Mouse (Mus musculus) forebrain, embryonic 15.5 days (tissue): Measurements from ENCODE around the gene Cdc42bpg. TPM values are rescaled to one million over a fixed set of nuclear protein-coding genes. Genes with fewer than 3 reads are reported as not detected.
"Not testable (repeated sequence)": the region's sequence is repeated elsewhere in the genome, so short reads cannot be mapped to it uniquely, and the experiment has no call there.

Source experiments
- ATAC-seq: fragments of 200-750 bp; cut with Nextera tagmentation; replicated peaks from 2 replicates; pipeline ENCODE4 v1.8.0; 2017; ENCODE audit warnings: mild to moderate bottlenecking, moderate TSS enrichment, moderate library complexity
- H3K27ac ChIP-seq: fragments of 300-500 bp; sonication (generic); replicated peaks from 2 replicates; pipeline ENCODE4 v1.5.1; 2015; ENCODE audit warnings: mild to moderate bottlenecking, inconsistent platforms
- H3K27me3 ChIP-seq: fragments of 300-500 bp; sonication (generic); 2 replicates; pipeline ENCODE4 v1.6.1; 2015; ENCODE audit warnings: inconsistent platforms
- H3K36me3 ChIP-seq: fragments of 300-500 bp; sonication (generic); 2 replicates; pipeline ENCODE4 v1.6.1; 2015; ENCODE audit warnings: mild to moderate bottlenecking, inconsistent platforms
- H3K4me1 ChIP-seq: fragments of 300-500 bp; sonication (generic); 2 replicates; pipeline ENCODE4 v1.6.1; 2015; ENCODE audit warnings: inconsistent platforms
- H3K4me2 ChIP-seq: fragments of 300-500 bp; sonication (generic); replicated peaks from 2 replicates; pipeline ENCODE4 v1.6.1; 2015; ENCODE audit warnings: mild to moderate bottlenecking, inconsistent platforms
- H3K4me3 ChIP-seq: fragments of 300-500 bp; sonication (generic); 2 replicates; pipeline ENCODE4 v1.5.1; 2015; ENCODE audit warnings: mild to moderate bottlenecking, inconsistent platforms
- H3K9ac ChIP-seq: fragments of 300-500 bp; sonication (generic); replicated peaks from 2 replicates; pipeline ENCODE4 v1.6.1; 2015; ENCODE audit warnings: mild to moderate bottlenecking, inconsistent platforms
- H3K9me3 ChIP-seq: fragments of 300-500 bp; sonication (generic); 2 replicates; pipeline ENCODE4 v1.6.1; 2016; ENCODE audit warnings: inconsistent platforms
- WGBS: fragments of 180-500 bp; shearing (Covaris S2); methylation state at CpG from one replicate; pipeline ENCODE4 v1.1.7; 2015; ENCODE audit warnings: mixed read lengths; 5-methylcytosine and 5-hydroxymethylcytosine counted together
- polyA plus RNA-seq: library from polyadenylated mRNA; unstranded; fragments of >200 nt; fragmentation: Nextera tagmentation; extraction: Ambion mirVana; gene quantifications from 2 replicates; pipeline ENCODE4 v1.2.1, GENCODE M21; 2015

The Cdc42bpg gene
- polyA plus RNA-seq, 1 experiment from 2014 or later = 0.67 TPM

- WGBS = 82% methylated on average over 6 of the region's 6 CpGs
- Histone ChIP-seq H3K4me1 (peaks cover 11% of the 10 kb centered on the region), H3K27ac (no peak overlapping the region), H3K9me3 (no peaks in the 10 kb centered on the region), H3K4me3 (no peak overlapping the region), H3K4me2 (no peak overlapping the region), H3K36me3 (peaks cover 14% of the 10 kb centered on the region), H3K9ac (no peak overlapping the region), H3K27me3 (no peaks in the 10 kb centered on the region)
- no peak for ATAC-seq
These were observed 2.4 kb upstream of the Cdc42bpg start for GRCm38 (mm10) chr19:6303831-6304230.

DNA sequence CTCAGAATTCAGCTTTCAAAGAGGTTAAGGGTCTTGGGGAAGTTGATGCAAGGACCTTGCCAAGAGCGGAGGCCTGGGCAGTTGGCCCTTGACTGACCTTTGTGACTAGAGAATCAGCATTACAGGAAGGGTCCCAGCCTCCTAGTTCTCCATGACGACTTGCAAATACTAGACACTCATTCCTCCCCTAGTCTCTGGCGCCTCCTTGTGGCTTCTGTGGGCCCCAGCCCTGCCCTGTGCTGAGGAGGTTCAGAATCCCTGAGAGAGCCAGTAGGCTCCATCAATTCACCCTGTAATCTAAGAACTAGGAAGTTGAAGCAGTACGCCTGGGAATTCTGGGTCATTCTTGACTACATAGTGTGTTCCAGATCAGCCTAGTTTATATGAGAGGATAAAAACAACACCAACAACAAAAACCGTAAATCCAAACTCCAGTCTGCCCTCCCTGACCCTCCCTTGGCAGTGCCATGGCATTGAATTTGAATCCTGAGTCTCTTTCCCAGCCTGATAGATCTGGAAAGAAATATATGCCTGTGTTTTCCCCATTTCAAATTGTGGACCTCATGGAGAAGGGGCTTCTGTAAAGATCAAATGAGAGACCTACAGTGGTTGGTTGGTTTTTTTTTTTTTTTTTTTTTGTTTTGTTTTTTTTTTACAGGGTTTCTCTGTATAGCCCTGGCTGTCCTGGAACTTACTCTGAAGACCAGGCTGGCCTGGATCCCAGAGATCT, 1.3 kb upstream of the Cdc42bpg start:
- H3K4me3 ChIP-seq = no peak overlapping the region
- peaks cover 11% of the 10 kb centered on the region for H3K4me1 ChIP-seq
- H3K9ac ChIP-seq = no peak overlapping the region
- H3K27me3 ChIP-seq = no peaks in the 10 kb centered on the region
- H3K9me3 ChIP-seq = no peaks in the 10 kb centered on the region
- H3K27ac ChIP-seq = no peak overlapping the region
- no peak overlapping the region for H3K4me2 ChIP-seq
- 31% methylated on average over 5 of the region's 5 CpGs for WGBS
- 0 out of 2 replicates have a peak, but pooled peaks have one; percentile 30 for ATAC-seq
- H3K36me3 ChIP-seq = 0 out of 2 replicates have a peak, but pooled peaks cover 7% of the 10 kb centered on the region

DNA sequence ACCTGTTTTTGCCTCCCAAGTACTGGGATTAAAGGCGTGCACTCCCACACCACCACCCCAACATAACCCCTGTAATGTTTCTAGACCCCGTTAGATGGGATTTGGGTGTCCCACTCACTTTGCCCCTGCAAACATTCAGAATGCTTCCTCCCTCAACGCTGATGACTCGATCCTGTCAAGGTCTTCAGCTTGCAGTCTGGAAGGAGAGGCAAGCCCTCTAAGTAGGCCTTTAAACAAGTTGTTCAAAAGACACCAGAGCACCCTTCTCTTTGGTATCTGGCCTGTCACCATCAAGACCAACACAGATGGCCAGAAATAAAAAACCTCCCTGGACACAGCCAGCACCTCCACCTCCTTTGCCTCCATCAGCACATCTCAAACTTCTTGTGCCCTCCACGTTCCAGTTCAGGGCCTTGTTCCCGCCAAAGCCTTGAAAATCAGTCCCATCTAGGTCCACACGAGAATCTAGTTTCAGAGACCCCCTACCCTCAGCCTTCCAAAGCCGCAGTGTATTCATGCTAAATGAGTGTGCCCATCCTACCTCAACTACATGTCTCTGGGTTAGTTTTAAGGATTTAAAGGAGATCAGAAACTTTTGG, 640 bp upstream of the Cdc42bpg start:
- WGBS = 59% methylated on average over 8 of the region's 8 CpGs
- Histone ChIP-seq H3K4me2 (peak overlapping the region; percentile 67), H3K27me3 (no peaks in the 10 kb centered on the region), H3K4me3 (peak overlapping the region; percentile 53), H3K9me3 (no peaks in the 10 kb centered on the region), H3K27ac (no peak overlapping the region), H3K9ac (no peak overlapping the region), H3K4me1 (peaks cover 11% of the 10 kb centered on the region), H3K36me3 (0 out of 2 replicates have a peak, but pooled peaks cover 4% of the 10 kb centered on the region)
- no peak for ATAC-seq

DNA sequence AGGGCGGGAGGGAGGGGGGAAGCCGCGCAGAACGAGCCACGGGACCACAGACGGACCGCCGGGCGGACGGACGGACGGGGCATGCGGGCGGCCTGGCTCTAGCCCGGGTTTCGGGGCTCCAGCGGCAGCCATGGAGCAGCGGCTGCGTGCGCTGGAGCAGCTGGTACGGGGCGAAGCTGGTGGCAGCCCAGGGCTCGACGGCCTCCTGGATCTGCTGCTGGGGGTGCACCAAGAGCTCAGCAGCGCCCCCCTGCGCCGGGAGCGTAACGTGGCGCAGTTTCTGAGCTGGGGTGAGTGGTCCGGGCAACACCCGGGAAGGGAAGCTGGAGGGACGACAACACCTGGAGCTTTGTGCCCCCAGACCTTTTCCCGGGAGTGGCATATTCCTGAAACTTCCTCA, 330 bp downstream of the Cdc42bpg start:
- Histone ChIP-seq H3K9me3 (no peaks in the 10 kb centered on the region), H3K4me1 (peaks cover 11% of the 10 kb centered on the region), H3K9ac (peak overlapping the region; percentile 50), H3K4me3 (peak overlapping the region; percentile 53), H3K27ac (no peak overlapping the region), H3K36me3 (no peaks in the 10 kb centered on the region), H3K27me3 (no peaks in the 10 kb centered on the region), H3K4me2 (peak overlapping the region; percentile 67)
- peak; percentile 53; the same call in 1 of the 2 replicates for ATAC-seq
- 0% methylated on average over 32 of the region's 34 CpGs for WGBS

GRCm38 (mm10) chr19:6307733-6308531, 1.7 kb downstream of the Cdc42bpg start:
- no peak overlapping the region for H3K4me2 ChIP-seq
- peaks cover 11% of the 10 kb centered on the region for H3K4me1 ChIP-seq
- no peak overlapping the region for H3K27ac ChIP-seq
- no peak overlapping the region for H3K9ac ChIP-seq
- no peaks in the 10 kb centered on the region for H3K36me3 ChIP-seq
- H3K27me3 ChIP-seq = no peaks in the 10 kb centered on the region
- H3K4me3 ChIP-seq = no peak overlapping the region
- H3K9me3 ChIP-seq = no peaks in the 10 kb centered on the region
- no peak for ATAC-seq
- 84% methylated on average over 9 of the region's 9 CpGs for WGBS

DNA sequence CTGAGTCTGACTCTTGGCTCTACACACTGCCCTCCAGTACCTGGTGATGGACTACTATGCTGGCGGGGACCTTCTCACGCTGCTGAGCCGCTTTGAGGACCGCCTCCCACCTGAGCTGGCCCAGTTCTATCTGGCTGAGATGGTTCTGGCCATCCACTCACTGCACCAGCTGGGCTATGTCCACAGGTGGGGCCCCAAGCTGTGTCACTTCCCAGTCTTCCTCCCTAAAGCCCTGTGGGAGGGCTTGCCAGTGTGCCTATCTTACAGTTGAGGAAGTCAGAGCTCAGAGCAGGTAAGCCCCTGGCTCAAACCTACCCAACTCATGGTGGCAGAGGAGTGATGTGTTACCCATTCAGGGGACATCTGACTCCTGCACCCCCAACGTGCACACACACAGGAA, 3.9 kb downstream of the Cdc42bpg start:
- Histone ChIP-seq H3K4me3 (no peak overlapping the region), H3K27ac (no peak overlapping the region), H3K27me3 (no peaks in the 10 kb centered on the region), H3K9me3 (no peaks in the 10 kb centered on the region), H3K36me3 (no peaks in the 10 kb centered on the region), H3K9ac (no peak overlapping the region), H3K4me2 (no peak overlapping the region), H3K4me1 (peaks cover 11% of the 10 kb centered on the region)
- no peak for ATAC-seq
- WGBS = 90% methylated on average over 5 of the region's 5 CpGs

- not testable (repeated sequence) for H3K27me3 ChIP-seq, H3K4me1 ChIP-seq, H3K9me3 ChIP-seq, H3K36me3 ChIP-seq, H3K4me3 ChIP-seq, H3K4me2 ChIP-seq, ATAC-seq, H3K27ac ChIP-seq, H3K9ac ChIP-seq
- 87% methylated on average over 3 of the region's 3 CpGs for WGBS
These were observed 5.5 kb downstream of the Cdc42bpg start for GRCm38 (mm10) chr19:6311783-6312182.

DNA sequence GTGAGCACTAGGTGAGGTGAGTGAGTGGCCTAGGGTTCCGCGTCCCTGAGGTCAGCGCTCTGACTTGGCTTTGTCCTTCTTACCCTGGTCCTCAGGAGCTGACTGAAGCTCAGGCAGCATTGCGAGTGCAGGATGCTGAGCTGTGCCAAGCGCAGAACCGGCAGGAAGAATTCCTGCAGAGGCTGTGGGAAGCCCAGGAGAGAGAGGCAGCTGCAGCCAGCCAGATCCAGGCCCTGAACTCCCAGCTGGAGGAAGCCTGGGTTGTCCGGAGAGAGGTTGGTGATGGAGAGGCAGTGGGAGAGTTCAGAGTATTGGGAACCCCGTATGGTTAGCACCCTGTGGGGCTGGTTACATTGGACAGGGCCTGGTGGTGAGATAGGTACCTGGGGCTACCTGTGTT, 7.5 kb downstream of the Cdc42bpg start:
- Histone ChIP-seq H3K9me3 (no peaks in the 10 kb centered on the region), H3K9ac (no peak overlapping the region), H3K36me3 (no peaks in the 10 kb centered on the region), H3K4me1 (no peaks in the 10 kb centered on the region), H3K27me3 (no peaks in the 10 kb centered on the region), H3K27ac (no peak overlapping the region), H3K4me2 (no peak overlapping the region), H3K4me3 (no peak overlapping the region)
- no peak for ATAC-seq
- WGBS = 91% methylated on average over 8 of the region's 8 CpGs

- Histone ChIP-seq H3K9ac (no peak overlapping the region), H3K27me3 (no peaks in the 10 kb centered on the region), H3K4me1 (no peaks in the 10 kb centered on the region), H3K9me3 (no peaks in the 10 kb centered on the region), H3K36me3 (no peaks in the 10 kb centered on the region), H3K4me3 (no peak overlapping the region), H3K27ac (no peak overlapping the region), H3K4me2 (no peak overlapping the region)
- WGBS = 89% methylated on average over 8 of the region's 8 CpGs
- no peak for ATAC-seq
These were observed 8.3 kb downstream of the Cdc42bpg start for GRCm38 (mm10) chr19:6314513-6314912.

- no peak for ATAC-seq
- no peaks in the 10 kb centered on the region for H3K36me3 ChIP-seq
- no peak overlapping the region for H3K4me3 ChIP-seq
- H3K4me2 ChIP-seq = no peak overlapping the region
- H3K27ac ChIP-seq = no peak overlapping the region
- WGBS = 77% methylated on average over 14 of the region's 14 CpGs
- no peaks in the 10 kb centered on the region for H3K4me1 ChIP-seq
- no peak overlapping the region for H3K9ac ChIP-seq
- H3K27me3 ChIP-seq = no peaks in the 10 kb centered on the region
- H3K9me3 ChIP-seq = no peaks in the 10 kb centered on the region
These were observed 9.3 kb downstream of the Cdc42bpg start for GRCm38 (mm10) chr19:6315573-6315972.

DNA sequence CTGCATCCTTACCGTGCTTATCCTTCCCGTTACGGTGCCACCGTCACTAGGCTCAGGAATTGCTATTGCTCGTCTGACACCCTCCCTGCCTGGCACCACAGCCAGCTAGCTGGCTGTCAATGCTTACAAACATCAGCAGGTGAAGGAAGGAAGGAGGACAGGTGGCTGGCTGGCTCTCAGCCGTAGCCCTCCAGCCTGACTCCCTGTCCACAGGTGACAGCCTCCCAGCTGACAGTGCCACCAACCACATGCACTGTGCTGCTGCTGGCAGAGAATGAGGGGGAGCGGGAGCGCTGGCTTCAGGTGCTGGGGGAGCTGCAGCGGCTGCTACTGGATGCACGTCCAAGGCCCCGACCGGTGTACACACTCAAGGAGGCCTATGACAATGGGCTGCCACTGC, 11.9 kb downstream of the Cdc42bpg start:
- H3K4me1 ChIP-seq = no peaks in the 10 kb centered on the region
- H3K9ac ChIP-seq = no peak overlapping the region
- no peak for ATAC-seq
- H3K4me2 ChIP-seq = no peak overlapping the region
- no peak overlapping the region for H3K4me3 ChIP-seq
- no peaks in the 10 kb centered on the region for H3K36me3 ChIP-seq
- 88% methylated on average over 12 of the region's 12 CpGs for WGBS
- no peaks in the 10 kb centered on the region for H3K9me3 ChIP-seq
- no peak overlapping the region for H3K27ac ChIP-seq
- no peaks in the 10 kb centered on the region for H3K27me3 ChIP-seq

GRCm38 (mm10) chr19:6321358-6321757, 15.1 kb downstream of the Cdc42bpg start:
- no peak overlapping the region for H3K4me3 ChIP-seq
- no peak overlapping the region for H3K27ac ChIP-seq
- H3K4me1 ChIP-seq = no peaks in the 10 kb centered on the region
- H3K4me2 ChIP-seq = no peak overlapping the region
- H3K9me3 ChIP-seq = no peaks in the 10 kb centered on the region
- ATAC-seq = no peak
- 90% methylated on average over 8 of the region's 8 CpGs for WGBS
- no peaks in the 10 kb centered on the region for H3K36me3 ChIP-seq
- H3K27me3 ChIP-seq = no peaks in the 10 kb centered on the region
- no peak overlapping the region for H3K9ac ChIP-seq
